Mouse (Mus musculus) C2C12 (cell line): ENCODE results near the gene Lmod1. TPM values are rescaled to one million over a fixed set of nuclear protein-coding genes. Genes with fewer than 3 reads are reported as not detected.
"Not testable (repeated sequence)": the region's sequence is repeated elsewhere in the genome, so short reads cannot be mapped to it uniquely, and the experiment has no call there.

Experiments used
- H3K27me3 ChIP-seq: one replicate; pipeline ENCODE4 v1.6.1; 2011; ENCODE audit not compliant: control insufficient read depth, insufficient read depth, insufficient read length
- H3K36me3 ChIP-seq: one replicate; pipeline ENCODE4 v1.6.1; 2011; ENCODE audit not compliant: control insufficient read depth, insufficient read depth
- H3K4me3 ChIP-seq: one replicate; pipeline ENCODE4 v1.5.1; 2011; ENCODE audit warnings: mild to moderate bottlenecking, control low read depth; ENCODE audit not compliant: poor library complexity, insufficient read depth, severe bottlenecking
- H3K79me2 ChIP-seq: one replicate; pipeline ENCODE4 v1.6.1; 2011; ENCODE audit not compliant: control insufficient read depth, insufficient read depth
- H3K79me3 ChIP-seq: one replicate; pipeline ENCODE4 v1.6.1; 2011; ENCODE audit warnings: low read depth, control low read depth
- H3ac ChIP-seq: one replicate; pipeline ENCODE3; 2011; ENCODE audit warnings: low read depth; ENCODE audit not compliant: control insufficient read depth, insufficient read length
- CEBPB ChIP-seq: IDR thresholded peaks from one replicate; pipeline ENCODE4 v1.6.1; 2011; ENCODE audit warnings: low read depth, mild to moderate bottlenecking, control low read depth, moderate library complexity
- CTCF ChIP-seq: IDR thresholded peaks from one replicate; pipeline ENCODE4 v1.5.1; 2011; ENCODE audit not compliant: control insufficient read depth, insufficient read depth, insufficient read length
- FOSL1 ChIP-seq: IDR thresholded peaks from one replicate; pipeline ENCODE4 v1.8.0; 2011; ENCODE audit warnings: mild to moderate bottlenecking, low read length; ENCODE audit not compliant: poor library complexity, insufficient read depth, severe bottlenecking
- MAX ChIP-seq: IDR thresholded peaks from one replicate; pipeline ENCODE4 v1.6.1; 2011; ENCODE audit warnings: mild to moderate bottlenecking, control low read depth
- MYOD1 ChIP-seq: IDR thresholded peaks from one replicate; pipeline ENCODE4 v1.6.1; 2011; ENCODE audit warnings: low read depth; ENCODE audit not compliant: control insufficient read depth, insufficient read length
- MYOG ChIP-seq: IDR thresholded peaks from one replicate; pipeline ENCODE4 v1.6.1; 2011; ENCODE audit not compliant: control insufficient read depth, insufficient read length; ENCODE audit errors: extremely low read depth
- USF1 ChIP-seq: IDR thresholded peaks from one replicate; pipeline ENCODE4 v1.6.1; 2011; ENCODE audit warnings: low read depth, mild to moderate bottlenecking, control low read depth, moderate library complexity
- polyA plus RNA-seq: library from polyadenylated mRNA; unstranded; fragments of >200 nt; fragmentation: generic; extraction: Trizol; gene quantifications from one replicate; pipeline ENCODE4 v1.2.1, GENCODE M21; 2012; ENCODE audit warnings: missing spikeins

The Lmod1 gene
- polyA plus RNA-seq, 1 experiment = 1.9 TPM

DNA sequence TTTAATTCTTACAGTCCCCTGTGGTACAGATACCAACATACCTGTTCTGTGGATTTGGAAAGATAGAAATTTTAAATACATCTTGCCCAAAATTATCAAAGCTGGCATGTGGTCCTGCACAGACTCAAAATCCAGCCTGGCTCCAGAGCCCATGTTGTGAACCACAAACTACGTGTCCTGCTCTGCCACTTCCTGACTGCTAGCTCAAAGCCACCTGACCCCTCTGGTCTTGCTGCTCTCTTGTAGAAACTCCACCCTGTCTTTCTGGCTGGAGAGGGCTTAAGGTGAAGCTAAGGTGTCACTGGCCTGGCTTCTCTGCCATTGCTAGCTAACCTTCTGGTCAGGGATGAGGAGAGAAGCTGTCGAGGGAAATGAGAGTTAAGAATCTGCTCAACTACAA is 54.4 kb downstream of the Lmod1 start:
- no peak for TF ChIP-seq CEBPB
- no peak for TF ChIP-seq FOSL1
- TF ChIP-seq USF1 = no peak
- TF ChIP-seq CTCF = no peak
- TF ChIP-seq MYOG = no peak
- TF ChIP-seq MAX = no peak
- no peak for TF ChIP-seq MYOD1
- Histone ChIP-seq H3K4me3 (no peak overlapping the region), H3K79me3 (no peaks in the 10 kb centered on the region), H3K36me3 (peaks cover 21% of the 10 kb centered on the region), H3K79me2 (peaks cover 2% of the 10 kb centered on the region), H3K27me3 (no peaks in the 10 kb centered on the region), H3ac (no peak overlapping the region)

DNA sequence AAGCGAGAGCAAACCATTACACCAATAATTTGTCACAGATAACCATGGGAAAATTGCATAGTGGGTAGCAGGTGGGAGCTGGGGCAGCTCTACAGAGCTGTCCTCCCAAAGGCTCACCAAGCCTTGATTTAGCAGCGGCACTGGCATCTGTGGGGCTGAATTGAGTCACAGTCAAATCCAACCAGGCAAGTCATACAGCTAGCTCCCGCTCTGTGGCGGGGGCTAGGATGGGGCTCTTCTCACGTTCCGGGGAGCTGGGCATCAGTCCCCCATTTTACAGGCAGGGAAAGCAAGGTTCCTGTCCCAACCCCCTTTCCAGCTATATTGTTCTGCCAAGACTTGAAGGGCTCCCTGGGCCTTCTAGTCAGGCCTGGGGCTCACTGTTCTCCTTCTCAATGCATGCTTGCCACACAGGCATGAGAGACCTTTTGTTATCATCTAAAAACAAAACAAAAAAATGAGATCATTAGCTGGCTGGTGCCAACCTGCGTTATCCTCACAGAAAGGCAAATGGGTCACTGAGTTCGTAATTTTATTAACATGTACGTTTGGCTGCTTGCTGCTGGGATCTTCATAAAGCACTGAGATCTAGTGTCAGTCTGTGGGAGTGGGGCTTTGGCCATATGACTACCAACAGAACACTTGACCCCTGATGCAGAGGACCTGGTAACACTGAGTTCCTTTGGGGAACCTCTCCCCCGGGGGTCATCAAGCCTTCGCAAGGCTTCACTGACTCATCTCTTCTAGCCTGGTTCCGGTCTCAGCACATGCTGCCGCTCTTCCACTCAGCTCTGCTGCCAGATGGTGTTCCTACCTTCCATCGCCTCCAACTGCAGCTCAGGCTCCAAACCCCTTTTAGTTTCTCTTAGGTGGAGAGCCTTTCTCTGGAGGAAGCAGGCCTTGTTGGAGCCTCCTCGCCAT is 55.7 kb downstream of the Lmod1 start:
- H3ac ChIP-seq = no peak overlapping the region
- no peak for TF ChIP-seq MAX
- no peak for TF ChIP-seq CTCF
- TF ChIP-seq CEBPB = no peak
- TF ChIP-seq MYOG = no peak
- TF ChIP-seq FOSL1 = no peak
- no peak for TF ChIP-seq MYOD1
- no peak for TF ChIP-seq USF1
- H3K4me3 ChIP-seq = no peak overlapping the region
- H3K79me3 ChIP-seq = no peaks in the 10 kb centered on the region
- peaks cover 34% of the 10 kb centered on the region for H3K36me3 ChIP-seq
- no peaks in the 10 kb centered on the region for H3K79me2 ChIP-seq
- no peaks in the 10 kb centered on the region for H3K27me3 ChIP-seq

DNA sequence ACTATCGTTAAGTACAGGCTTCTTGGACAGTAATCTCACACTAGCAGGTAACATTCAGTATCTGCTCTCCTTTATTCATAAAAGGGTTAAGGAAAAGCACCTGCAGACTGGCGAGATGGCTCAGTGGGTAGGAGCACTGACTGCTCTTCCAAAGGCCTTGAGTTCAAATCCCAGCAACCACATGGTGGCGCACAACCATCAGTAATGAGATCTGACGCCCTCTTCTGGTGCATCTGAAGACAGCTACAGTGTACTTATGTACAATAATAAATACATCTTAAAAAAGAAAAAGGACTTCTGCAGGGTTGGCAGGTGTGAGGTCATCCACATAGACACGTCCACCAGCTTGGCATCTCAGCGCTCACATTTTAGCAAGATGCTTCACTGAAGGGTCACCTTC is 57.0 kb downstream of the Lmod1 start:
- not testable (repeated sequence) for H3K4me3 ChIP-seq, H3K79me2 ChIP-seq, H3ac ChIP-seq, H3K79me3 ChIP-seq, H3K27me3 ChIP-seq
- H3K36me3 ChIP-seq = peaks cover 46% of the 10 kb centered on the region

DNA sequence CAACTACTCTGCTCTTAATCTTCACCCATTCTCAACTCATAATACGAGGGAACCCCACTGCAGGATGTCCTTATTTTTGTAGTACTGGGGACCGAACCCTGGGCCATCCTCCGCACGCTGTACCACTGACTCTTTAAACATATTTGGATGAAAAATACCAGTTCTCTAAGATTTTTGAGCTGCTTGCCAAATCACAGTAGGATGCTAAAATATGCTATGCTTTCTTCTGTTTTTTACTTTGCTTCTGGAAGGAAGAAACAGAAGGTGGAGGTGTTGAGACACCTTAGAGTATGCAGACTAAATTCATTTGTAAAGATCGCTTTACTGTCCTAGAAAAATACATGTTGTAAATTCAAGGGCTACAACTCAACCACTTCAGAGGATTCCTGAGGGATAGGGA is 59.6 kb downstream of the Lmod1 start:
- H3ac ChIP-seq = no peak overlapping the region
- no peaks in the 10 kb centered on the region for H3K79me2 ChIP-seq
- H3K36me3 ChIP-seq = peaks cover 72% of the 10 kb centered on the region
- no peak for TF ChIP-seq MAX
- TF ChIP-seq FOSL1 = no peak
- no peak for TF ChIP-seq CTCF
- TF ChIP-seq CEBPB = no peak
- no peak for TF ChIP-seq USF1
- no peak for TF ChIP-seq MYOD1
- no peak for TF ChIP-seq MYOG
- no peak overlapping the region for H3K4me3 ChIP-seq
- H3K79me3 ChIP-seq = no peaks in the 10 kb centered on the region
- H3K27me3 ChIP-seq = no peaks in the 10 kb centered on the region

DNA sequence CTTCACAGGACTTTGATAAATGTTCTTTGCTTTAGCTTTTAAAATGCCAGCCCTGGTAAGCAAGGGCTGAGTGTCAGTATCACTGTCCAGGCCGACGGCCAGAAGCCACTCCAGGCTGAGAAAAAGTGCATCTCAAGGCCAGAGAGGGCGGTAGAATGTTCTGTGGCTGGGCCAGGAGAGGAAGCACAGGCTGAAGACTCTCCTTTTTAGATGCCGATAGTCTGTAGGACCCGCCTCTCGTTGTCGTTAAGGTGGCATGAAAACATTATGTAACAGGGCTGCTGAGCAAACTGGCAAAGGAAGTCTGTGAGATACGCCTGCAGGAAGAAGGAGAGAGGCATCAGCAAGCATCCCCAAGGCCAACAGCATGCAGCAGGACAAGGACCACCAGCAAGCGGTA is 60.6 kb downstream of the Lmod1 start:
- Histone ChIP-seq H3ac (no peak overlapping the region), H3K79me3 (no peaks in the 10 kb centered on the region), H3K79me2 (no peaks in the 10 kb centered on the region), H3K36me3 (peaks cover 80% of the 10 kb centered on the region), H3K4me3 (no peak overlapping the region), H3K27me3 (no peaks in the 10 kb centered on the region)
- TF ChIP-seq FOSL1 (no peak), USF1 (no peak), MAX (no peak), MYOG (no peak), MYOD1 (no peak), CTCF (no peak), CEBPB (no peak)

DNA sequence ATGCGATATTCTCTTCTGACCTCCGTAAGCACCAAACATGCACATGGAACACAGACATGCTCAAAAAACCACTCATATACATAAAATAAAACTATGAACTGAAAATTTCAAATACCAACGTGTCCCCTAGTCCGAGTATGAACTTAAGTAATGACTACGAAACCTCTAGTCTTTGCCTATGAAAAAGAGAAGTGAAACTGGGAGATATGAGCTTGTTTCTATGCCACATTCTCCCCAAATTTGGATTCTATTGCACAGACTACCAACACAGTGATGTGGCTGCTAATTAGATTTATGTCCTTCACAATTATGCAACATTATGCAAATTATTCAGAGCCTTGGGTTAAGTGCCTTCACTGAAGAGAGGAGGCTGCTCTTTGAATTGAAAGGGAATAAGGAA is 74.9 kb downstream of the Lmod1 start:
- TF ChIP-seq CEBPB = no peak
- TF ChIP-seq CTCF = no peak
- TF ChIP-seq FOSL1 = no peak
- TF ChIP-seq MAX = no peak
- no peak for TF ChIP-seq MYOD1
- TF ChIP-seq USF1 = no peak
- no peak for TF ChIP-seq MYOG
- H3K4me3 ChIP-seq = no peak overlapping the region
- H3K27me3 ChIP-seq = no peaks in the 10 kb centered on the region
- peaks cover 94% of the 10 kb centered on the region for H3K36me3 ChIP-seq
- H3K79me3 ChIP-seq = no peaks in the 10 kb centered on the region
- H3ac ChIP-seq = no peak overlapping the region
- no peaks in the 10 kb centered on the region for H3K79me2 ChIP-seq
